Mouse (Mus musculus) heart, embryonic 13.5 days (tissue): ENCODE data around the gene Rabepk. TPM values are rescaled to one million over a fixed set of nuclear protein-coding genes. Genes with fewer than 3 reads are reported as not detected.
"Not testable (repeated sequence)": the region's sequence is repeated elsewhere in the genome, so short reads cannot be mapped to it uniquely, and the experiment has no call there.

ENCODE experiments used
- ATAC-seq: fragments of 200-750 bp; cut with Nextera tagmentation; 2 replicates; pipeline ENCODE4 v1.8.0; 2017; ENCODE audit warnings: moderate TSS enrichment; ENCODE audit not compliant: insufficient number of reproducible peaks, low FRiP score, low TSS enrichment; ENCODE audit errors: extremely low read depth
- H3K27ac ChIP-seq: fragments of 300-500 bp; sonication (generic); replicated peaks from 2 replicates; pipeline ENCODE4 v1.5.1; 2015; ENCODE audit warnings: moderate library complexity, mild to moderate bottlenecking, inconsistent platforms
- H3K27me3 ChIP-seq: fragments of 300-500 bp; sonication (generic); replicated peaks from 2 replicates; pipeline ENCODE4 v1.6.1; 2015; ENCODE audit warnings: mild to moderate bottlenecking, inconsistent platforms
- H3K36me3 ChIP-seq: fragments of 300-500 bp; sonication (generic); 2 replicates; pipeline ENCODE4 v1.6.1; 2015; ENCODE audit warnings: mild to moderate bottlenecking, inconsistent platforms
- H3K4me1 ChIP-seq: fragments of 300-500 bp; sonication (generic); 2 replicates; pipeline ENCODE4 v1.6.1; 2015; ENCODE audit warnings: inconsistent platforms
- H3K4me2 ChIP-seq: fragments of 300-500 bp; sonication (generic); 2 replicates; pipeline ENCODE4 v1.6.1; 2015; ENCODE audit warnings: inconsistent platforms, mild to moderate bottlenecking, moderate library complexity
- H3K4me3 ChIP-seq: fragments of 300-500 bp; sonication (generic); 2 replicates; pipeline ENCODE4 v1.5.1; 2015; ENCODE audit warnings: moderate library complexity, mild to moderate bottlenecking, inconsistent platforms
- H3K9ac ChIP-seq: fragments of 300-500 bp; sonication (generic); 2 replicates; pipeline ENCODE4 v1.6.1; 2015; ENCODE audit warnings: inconsistent platforms, mild to moderate bottlenecking, moderate library complexity
- H3K9me3 ChIP-seq: fragments of 300-500 bp; sonication (generic); 2 replicates; pipeline ENCODE4 v1.6.1; 2016; ENCODE audit warnings: inconsistent platforms
- WGBS: fragments of 180-500 bp; shearing (Covaris S2); methylation state at CpG from one replicate; pipeline ENCODE4 v1.1.7; 2015; ENCODE audit warnings: mixed read lengths; 5-methylcytosine and 5-hydroxymethylcytosine counted together
- polyA plus RNA-seq: library from polyadenylated mRNA; unstranded; fragments of >200 nt; fragmentation: Nextera tagmentation; extraction: Ambion mirVana; gene quantifications from 2 replicates; pipeline ENCODE4 v1.2.1, GENCODE M21; 2015

Gene Rabepk
- polyA plus RNA-seq, 1 experiment from 2014 or later, result 22.9 TPM

DNA sequence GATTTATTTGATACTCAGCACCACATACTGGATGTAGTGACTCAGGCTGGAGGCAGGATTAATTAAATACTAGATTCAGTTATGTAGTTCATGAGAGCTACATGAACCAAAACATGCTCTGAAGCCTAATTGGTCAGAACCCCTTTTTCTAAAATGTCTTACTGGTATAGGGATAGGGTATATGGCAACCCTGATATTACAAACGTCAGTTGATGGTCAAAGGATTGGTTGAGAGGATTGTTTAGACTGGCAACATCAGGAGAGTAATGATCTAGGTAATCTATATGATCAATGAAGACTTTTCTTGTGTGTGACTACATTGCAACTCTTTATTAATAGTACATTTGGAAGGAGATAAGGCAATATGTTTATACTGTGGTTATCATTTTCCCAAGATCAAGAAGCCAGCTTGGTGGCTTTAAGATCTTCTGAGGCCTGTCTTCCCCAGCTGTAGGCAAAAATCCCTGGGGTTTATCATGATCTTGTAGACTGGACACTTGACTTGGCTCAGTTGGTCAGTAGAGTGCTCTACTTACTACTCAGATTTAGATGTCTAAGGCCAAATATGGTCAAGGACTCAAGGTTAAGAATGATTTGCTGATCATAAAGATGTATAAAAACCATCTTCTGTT lies 22.4 kb downstream of the Rabepk start:
- 61% methylated on average over 1 of the region's 1 CpGs for WGBS

GRCm38 (mm10) chr2:34774493-34774892 lies 25.2 kb downstream of the Rabepk start:
- Histone ChIP-seq H3K4me1 (peaks cover 61% of the 10 kb centered on the region), H3K9me3 (no peaks in the 10 kb centered on the region), H3K9ac (peak overlapping the region; percentile 100), H3K4me3 (peak overlapping the region; percentile 99), H3K27ac (no peak overlapping the region), H3K27me3 (no peaks in the 10 kb centered on the region), H3K36me3 (peaks cover 70% of the 10 kb centered on the region), H3K4me2 (peak overlapping the region; percentile 82)
- 70% methylated on average over 6 of the region's 6 CpGs for WGBS
- no peak for ATAC-seq

More for the DNA sequence above, 22.4 kb downstream of the Rabepk start:
- Histone ChIP-seq H3K4me2 (peak overlapping the region; percentile 82), H3K9ac (no peak overlapping the region), H3K27me3 (no peaks in the 10 kb centered on the region), H3K36me3 (peaks cover 94% of the 10 kb centered on the region), H3K9me3 (no peaks in the 10 kb centered on the region), H3K27ac (no peak overlapping the region), H3K4me3 (peak overlapping the region; percentile 9), H3K4me1 (peaks cover 50% of the 10 kb centered on the region)
- ATAC-seq, result no peak

DNA sequence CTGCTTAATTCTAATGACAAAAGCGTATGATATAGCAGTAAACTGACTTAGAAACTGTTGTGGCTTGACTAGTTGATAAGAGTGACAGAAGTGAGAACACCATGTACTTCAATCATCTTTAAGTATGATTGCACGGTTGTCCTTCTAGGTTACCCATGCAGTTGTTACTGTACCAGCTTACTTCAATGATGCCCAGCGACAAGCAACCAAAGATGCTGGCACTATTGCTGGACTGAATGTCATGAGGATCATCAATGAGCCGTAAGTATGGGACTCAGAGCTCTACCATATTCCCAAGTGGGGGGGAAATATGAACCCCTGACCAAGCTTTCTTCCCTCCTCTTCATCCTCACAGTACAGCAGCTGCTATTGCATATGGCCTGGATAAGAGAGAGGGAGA lies 26.0 kb downstream of the Rabepk start:
- Histone ChIP-seq H3K9me3 (no peaks in the 10 kb centered on the region), H3K36me3 (peaks cover 62% of the 10 kb centered on the region), H3K4me1 (peaks cover 61% of the 10 kb centered on the region), H3K27me3 (no peaks in the 10 kb centered on the region), H3K4me2 (peak overlapping the region; percentile 82), H3K4me3 (peak overlapping the region; percentile 99), H3K27ac (no peak overlapping the region), H3K9ac (peak overlapping the region; percentile 100)
- WGBS, result 74% methylated on average over 4 of the region's 4 CpGs
- no peak for ATAC-seq

DNA sequence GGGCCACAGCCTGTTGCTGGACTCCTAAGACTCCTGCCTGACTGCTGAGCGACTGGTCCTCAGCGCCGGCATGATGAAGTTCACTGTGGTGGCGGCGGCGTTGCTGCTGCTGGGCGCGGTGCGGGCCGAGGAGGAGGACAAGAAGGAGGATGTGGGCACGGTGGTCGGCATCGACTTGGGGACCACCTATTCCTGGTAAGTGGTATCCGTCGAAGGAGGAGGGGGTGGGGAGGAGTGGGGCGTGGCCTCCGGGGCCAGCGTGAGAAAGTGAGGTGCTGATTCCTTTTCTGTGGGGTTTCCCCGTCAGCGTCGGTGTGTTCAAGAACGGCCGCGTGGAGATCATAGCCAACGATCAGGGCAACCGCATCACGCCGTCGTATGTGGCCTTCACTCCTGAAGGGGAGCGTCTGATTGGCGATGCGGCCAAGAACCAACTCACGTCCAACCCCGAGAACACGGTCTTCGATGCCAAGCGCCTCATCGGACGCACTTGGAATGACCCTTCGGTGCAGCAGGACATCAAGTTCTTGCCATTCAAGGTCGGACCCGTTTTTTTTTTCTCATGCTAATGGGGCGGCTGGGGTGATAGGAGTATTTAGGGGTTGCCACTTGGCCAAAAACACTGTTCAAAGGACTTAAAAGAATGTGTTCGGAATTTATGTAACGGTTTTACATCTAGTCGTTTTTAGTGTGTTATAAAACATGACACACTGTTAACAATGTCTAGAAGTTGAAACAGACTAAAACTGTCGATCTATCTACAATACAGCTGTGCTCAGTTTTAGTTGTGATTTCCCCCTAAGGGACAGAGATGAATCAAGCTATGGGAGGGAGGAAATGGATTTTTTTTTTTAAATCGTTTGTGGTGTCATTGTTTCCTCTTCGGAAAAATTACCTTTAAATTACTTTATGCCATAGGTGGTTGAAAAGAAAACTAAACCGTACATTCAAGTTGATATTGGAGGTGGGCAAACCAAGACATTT lies 27.2 kb downstream of the Rabepk start:
- Histone ChIP-seq H3K4me1 (peaks cover 57% of the 10 kb centered on the region), H3K27me3 (no peaks in the 10 kb centered on the region), H3K9me3 (no peaks in the 10 kb centered on the region), H3K36me3 (peaks cover 51% of the 10 kb centered on the region), H3K4me3 (peak overlapping the region; percentile 99), H3K27ac (peak overlapping the region; percentile 93), H3K9ac (peak overlapping the region; percentile 100), H3K4me2 (peak overlapping the region; percentile 82)
- ATAC-seq, result peak; percentile 10; the same call in 1 of the 2 replicates
- WGBS, result 2% methylated on average over 50 of the region's 50 CpGs

- H3K27ac ChIP-seq, result peak within 1 kb of the TSS; percentile 93
- peak; percentile 97 for ATAC-seq
- peak within 1 kb of the TSS; percentile 82 for H3K4me2 ChIP-seq
- peaks cover 41% of the 10 kb centered on the region for H3K36me3 ChIP-seq
- H3K27me3 ChIP-seq, result no peaks in the 10 kb centered on the region
- under 1% methylated on average over 60 of the region's 60 CpGs for WGBS
- H3K9ac ChIP-seq, result peak within 1 kb of the TSS; percentile 100
- H3K9me3 ChIP-seq, result no peaks in the 10 kb centered on the region
- H3K4me3 ChIP-seq, result peak within 1 kb of the TSS; percentile 99
- H3K4me1 ChIP-seq, result peaks cover 47% of the 10 kb centered on the region
Observed at GRCm38 (mm10) chr2:34771368-34772226, 28.1 kb downstream of the Rabepk start, which contains the start of gene Hspa5. Gene Hspa5, plus strand, starts transcription at chr2:34771970.

- Histone ChIP-seq H3K36me3 (peaks cover 35% of the 10 kb centered on the region), H3K27me3 (no peaks in the 10 kb centered on the region), H3K27ac (peak overlapping the region; percentile 93), H3K4me2 (peak overlapping the region; percentile 81), H3K9ac (peak overlapping the region; percentile 98), H3K4me3 (peak overlapping the region; percentile 99), H3K9me3 (no peaks in the 10 kb centered on the region), H3K4me1 (peaks cover 41% of the 10 kb centered on the region)
- ATAC-seq, result no peak
- WGBS, result 2% methylated on average over 6 of the region's 6 CpGs
Observed at GRCm38 (mm10) chr2:34770951-34771350, 28.8 kb downstream of the Rabepk start.

DNA sequence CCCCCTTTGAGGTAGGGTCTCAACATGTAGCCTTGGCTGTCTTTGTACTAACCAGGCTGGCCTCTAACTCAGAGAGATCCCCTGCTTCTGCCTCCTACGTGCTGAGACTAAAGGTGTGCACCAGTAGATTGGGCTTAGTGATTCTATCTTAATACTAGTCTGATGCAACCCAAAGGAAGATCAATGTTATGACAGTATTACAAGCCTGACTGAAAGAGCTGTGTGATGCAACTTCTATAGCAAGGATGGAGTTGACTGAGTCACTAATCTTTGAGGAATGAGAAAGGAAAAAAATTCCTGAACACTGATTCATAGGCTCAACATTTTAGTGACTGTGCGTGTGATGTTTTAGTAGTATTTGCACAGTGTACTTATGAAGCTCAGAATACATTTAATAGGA lies 29.7 kb downstream of the Rabepk start:
- Histone ChIP-seq H3K4me3 (peak overlapping the region; percentile 99), H3K9me3 (no peaks in the 10 kb centered on the region), H3K27me3 (no peaks in the 10 kb centered on the region), H3K4me1 (peaks cover 32% of the 10 kb centered on the region), H3K4me2 (peak overlapping the region; percentile 81), H3K27ac (no peak overlapping the region), H3K36me3 (peaks cover 26% of the 10 kb centered on the region), H3K9ac (no peak overlapping the region)
- WGBS, result 92% methylated on average over 2 of the region's 2 CpGs
- ATAC-seq, result no peak

GRCm38 (mm10) chr2:34764801-34765200 lies 34.9 kb downstream of the Rabepk start:
- ATAC-seq, result no peak
- H3K9me3 ChIP-seq, result no peaks in the 10 kb centered on the region
- no peak overlapping the region for H3K9ac ChIP-seq
- no peaks in the 10 kb centered on the region for H3K4me1 ChIP-seq
- no peak overlapping the region for H3K27ac ChIP-seq
- H3K36me3 ChIP-seq, result no peaks in the 10 kb centered on the region
- H3K27me3 ChIP-seq, result no peaks in the 10 kb centered on the region
- 83% methylated on average over 5 of the region's 12 CpGs for WGBS
- no peak overlapping the region for H3K4me2 ChIP-seq
- no peak overlapping the region for H3K4me3 ChIP-seq

DNA sequence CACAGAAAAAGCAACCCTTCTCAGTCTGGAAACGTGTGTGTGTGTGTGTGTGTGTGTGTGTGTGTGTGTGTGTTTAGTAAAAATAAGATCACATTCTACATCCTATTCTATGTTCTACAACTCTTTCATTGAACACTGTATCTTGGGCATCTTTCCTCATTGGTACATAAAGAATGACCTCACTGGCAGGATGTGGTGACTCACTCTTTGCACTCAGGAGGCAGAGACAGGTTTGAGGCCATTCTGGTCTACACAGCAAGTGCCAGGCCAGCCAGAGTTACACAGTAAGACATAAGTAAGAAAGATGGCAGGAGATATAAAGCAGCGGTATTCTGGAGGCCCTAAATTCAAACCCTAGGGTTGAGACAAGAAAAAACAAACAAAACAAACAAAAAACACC lies 36.8 kb downstream of the Rabepk start:
- no peak overlapping the region for H3K27ac ChIP-seq
- no peaks in the 10 kb centered on the region for H3K9me3 ChIP-seq
- H3K27me3 ChIP-seq, result no peaks in the 10 kb centered on the region
- H3K4me3 ChIP-seq, result no peak overlapping the region
- no peak overlapping the region for H3K9ac ChIP-seq
- no peaks in the 10 kb centered on the region for H3K4me1 ChIP-seq
- H3K4me2 ChIP-seq, result no peak overlapping the region
- 63% methylated on average over 2 of the region's 2 CpGs for WGBS
- no peaks in the 10 kb centered on the region for H3K36me3 ChIP-seq
- no peak for ATAC-seq

- no peaks in the 10 kb centered on the region for H3K4me1 ChIP-seq
- H3K9me3 ChIP-seq, result no peaks in the 10 kb centered on the region
- H3K4me3 ChIP-seq, result no peak overlapping the region
- H3K9ac ChIP-seq, result no peak overlapping the region
- H3K4me2 ChIP-seq, result no peak overlapping the region
- H3K27ac ChIP-seq, result no peak overlapping the region
- 48% methylated on average over 2 of the region's 2 CpGs for WGBS
- ATAC-seq, result no peak
- no peaks in the 10 kb centered on the region for H3K27me3 ChIP-seq
- no peaks in the 10 kb centered on the region for H3K36me3 ChIP-seq
Observed at GRCm38 (mm10) chr2:34762174-34762573, 37.5 kb downstream of the Rabepk start.

GRCm38 (mm10) chr2:34761272-34761671 lies 38.4 kb downstream of the Rabepk start:
- not testable (repeated sequence) for H3K36me3 ChIP-seq, H3K27me3 ChIP-seq, H3K4me2 ChIP-seq, H3K9me3 ChIP-seq, H3K4me1 ChIP-seq, H3K4me3 ChIP-seq, H3K27ac ChIP-seq, ATAC-seq, H3K9ac ChIP-seq
- WGBS, result 78% methylated on average over 5 of the region's 5 CpGs
